Mouse (Mus musculus) MEL (cell line): ENCODE results near the gene Ddx49. TPM values are rescaled to one million over a fixed set of nuclear protein-coding genes. Genes with fewer than 3 reads are reported as not detected.

Source experiments
- DNase-seq: peaks from one replicate; pipeline ENCODE4 v3.0.0; 2011; ENCODE audit warnings: low read depth, low spot score
- H3K27ac ChIP-seq: 2 replicates; pipeline ENCODE4 v1.5.1; 2012; ENCODE audit warnings: low read depth, mild to moderate bottlenecking, control low read depth, low read length, moderate library complexity; ENCODE audit not compliant: control insufficient read depth
- H3K27me3 ChIP-seq, 2 experiments: fragments of 150-350 bp in 1 of 2; sonication (generic) in 1 of 2; 2 replicates each; pipeline ENCODE4 v1.6.1; 2012; ENCODE audit warnings: low read length in 2 of 2, mild to moderate bottlenecking in 2 of 2, improper control_type of control experiment in 1 of 2, moderate library complexity in 1 of 2; ENCODE audit not compliant: insufficient read depth in 2 of 2, control insufficient read depth in 1 of 2
- H3K36me3 ChIP-seq, 2 experiments: 2 replicates each; pipeline ENCODE4 v1.6.1; 2012 to 2014; ENCODE audit warnings: low read length in 2 of 2, improper control_type of control experiment in 1 of 2, inconsistent platforms in 1 of 2, mild to moderate bottlenecking in 1 of 2; ENCODE audit not compliant: insufficient read depth in 2 of 2, control insufficient read depth in 1 of 2
- H3K4me1 ChIP-seq, 2 experiments: fragments of 150-350 bp in 1 of 2; sonication (generic) in 1 of 2; 2 replicates each; pipeline ENCODE4 v1.6.1; 2012; ENCODE audit warnings: low read length in 2 of 2, improper control_type of control experiment in 1 of 2, mild to moderate bottlenecking in 1 of 2; ENCODE audit not compliant: insufficient read depth in 2 of 2, control insufficient read depth in 1 of 2
- H3K4me3 ChIP-seq, 2 experiments: fragments of 150-350 bp in 1 of 2; sonication (generic) in 1 of 2; 2 replicates each; pipeline ENCODE4 v1.5.1; 2012; ENCODE audit warnings: low read depth in 2 of 2, low read length in 2 of 2, mild to moderate bottlenecking in 2 of 2, moderate library complexity in 2 of 2, control low read depth in 1 of 2, improper control_type of control experiment in 1 of 2; ENCODE audit not compliant: control insufficient read depth in 1 of 2, insufficient read depth in 1 of 2
- H3K79me2 ChIP-seq: 2 replicates; pipeline ENCODE4 v1.6.1; 2012; ENCODE audit warnings: mild to moderate bottlenecking, low read length, moderate library complexity; ENCODE audit not compliant: control insufficient read depth, poor library complexity, insufficient read depth
- H3K9ac ChIP-seq: 2 replicates; pipeline ENCODE4 v1.6.1; 2012; ENCODE audit warnings: low read depth, mild to moderate bottlenecking, control low read depth, low read length, moderate library complexity; ENCODE audit not compliant: control insufficient read depth, poor library complexity, severe bottlenecking
- H3K9me3 ChIP-seq: fragments of 150-350 bp; sonication (generic); replicated peaks from 2 replicates; pipeline ENCODE4 v1.6.1; 2012; ENCODE audit warnings: mild to moderate bottlenecking, low read length, improper control_type of control experiment, moderate library complexity; ENCODE audit not compliant: insufficient read depth
- CHD1 ChIP-seq: IDR thresholded peaks from 2 replicates; pipeline ENCODE4 v1.6.1; 2012; ENCODE audit warnings: low read depth, mild to moderate bottlenecking, inconsistent platforms, low read length, improper control_type of control experiment
- CTCF ChIP-seq, 3 experiments: IDR thresholded peaks in 2 of 3; conservative IDR thresholded peaks in 1 of 3; 2 replicates each; pipeline ENCODE4 v1.5.1; 2011 to 2012; ENCODE audit warnings: low read length in 3 of 3, low read depth in 2 of 3, mild to moderate bottlenecking in 2 of 3, improper control_type of control experiment in 1 of 3, inconsistent platforms in 1 of 3, mixed read lengths in 1 of 3, moderate library complexity in 1 of 3; ENCODE audit not compliant: control insufficient read depth in 1 of 3, insufficient read depth in 1 of 3, poor library complexity in 1 of 3, severe bottlenecking in 1 of 3
- ELF1 ChIP-seq: IDR thresholded peaks from 2 replicates; pipeline ENCODE4 v1.6.1; 2014; ENCODE audit warnings: low read depth, mild to moderate bottlenecking, inconsistent platforms, low read length, improper control_type of control experiment, moderate library complexity
- HCFC1 ChIP-seq: IDR thresholded peaks from 2 replicates; pipeline ENCODE4 v1.6.1; 2012; ENCODE audit warnings: low read depth, mild to moderate bottlenecking, inconsistent platforms, low read length, improper control_type of control experiment, moderate library complexity
- MAZ ChIP-seq: IDR thresholded peaks from 2 replicates; pipeline ENCODE4 v1.6.1; 2012; ENCODE audit warnings: low read depth, mild to moderate bottlenecking, inconsistent platforms, low read length, improper control_type of control experiment
- MEF2A ChIP-seq: IDR thresholded peaks from 2 replicates; pipeline ENCODE4 v1.6.1; 2014; ENCODE audit warnings: low read depth, mild to moderate bottlenecking, inconsistent platforms, low read length, improper control_type of control experiment; ENCODE audit not compliant: poor library complexity, insufficient replicate concordance, severe bottlenecking; ENCODE audit errors: extremely low read depth
- MXI1 ChIP-seq: IDR thresholded peaks from 2 replicates; pipeline ENCODE4 v1.6.1; 2011; ENCODE audit warnings: mild to moderate bottlenecking, low read depth, low read length, improper control_type of control experiment
- MYB ChIP-seq: IDR thresholded peaks from 2 replicates; pipeline ENCODE4 v1.6.1; 2011; ENCODE audit warnings: mild to moderate bottlenecking, low read depth, low read length, improper control_type of control experiment
- MYC ChIP-seq: IDR thresholded peaks from 2 replicates; pipeline ENCODE4 v1.6.1; 2011; ENCODE audit warnings: low read depth, mild to moderate bottlenecking, low read length, improper control_type of control experiment, moderate library complexity
- NRF1 ChIP-seq: IDR thresholded peaks from 2 replicates; pipeline ENCODE4 v1.6.1; 2014; ENCODE audit warnings: low read depth, mild to moderate bottlenecking, inconsistent platforms, low read length, improper control_type of control experiment, moderate library complexity; ENCODE audit not compliant: poor library complexity, insufficient read depth, severe bottlenecking
- POLR2A ChIP-seq, 2 experiments: IDR thresholded peaks; 2 replicates each; pipeline ENCODE4 v1.6.1; 2011 to 2012; ENCODE audit warnings: low read length in 2 of 2, mild to moderate bottlenecking in 2 of 2, control low read depth in 1 of 2, improper control_type of control experiment in 1 of 2, low read depth in 1 of 2, moderate library complexity in 1 of 2; ENCODE audit not compliant: control insufficient read depth in 1 of 2, insufficient read depth in 1 of 2, poor library complexity in 1 of 2
- POLR2AphosphoS2 ChIP-seq: IDR thresholded peaks from 2 replicates; pipeline ENCODE4 v1.6.1; 2011; ENCODE audit warnings: low read length, improper control_type of control experiment
- POLR2AphosphoS5 ChIP-seq: IDR thresholded peaks from 2 replicates; pipeline ENCODE4 v1.6.1; 2012; ENCODE audit warnings: low read depth, borderline replicate concordance, mild to moderate bottlenecking, inconsistent platforms, low read length, moderate library complexity, mixed read lengths
- RAD21 ChIP-seq: IDR thresholded peaks from 2 replicates; pipeline ENCODE4 v1.6.1; 2011; ENCODE audit warnings: mild to moderate bottlenecking, low read depth, low read length, improper control_type of control experiment
- SMC3 ChIP-seq: IDR thresholded peaks from 2 replicates; pipeline ENCODE4 v1.6.1; 2011; ENCODE audit warnings: low read depth, low read length, improper control_type of control experiment
- TAL1 ChIP-seq: IDR thresholded peaks from 2 replicates; pipeline ENCODE4 v1.6.1; 2012; ENCODE audit warnings: mild to moderate bottlenecking, inconsistent platforms, low read length, moderate library complexity, mixed read lengths
- TBP ChIP-seq: IDR thresholded peaks from 2 replicates; pipeline ENCODE4 v1.8.0; 2011; ENCODE audit warnings: low read depth, low read length, improper control_type of control experiment
- TCF12 ChIP-seq: IDR thresholded peaks from 2 replicates; pipeline ENCODE4 v1.6.1; 2014; ENCODE audit warnings: low read depth, mild to moderate bottlenecking, inconsistent platforms, low read length, improper control_type of control experiment, moderate library complexity
- UBTF ChIP-seq: IDR thresholded peaks from 2 replicates; pipeline ENCODE4 v1.6.1; 2012; ENCODE audit warnings: low read depth, mild to moderate bottlenecking, inconsistent platforms, low read length, improper control_type of control experiment, moderate library complexity, borderline replicate concordance; ENCODE audit not compliant: insufficient read depth
- USF2 ChIP-seq, 2 experiments: IDR thresholded peaks; 2 replicates each; pipeline ENCODE4 v1.6.1; 2011 to 2012; ENCODE audit warnings: improper control_type of control experiment in 2 of 2, low read length in 2 of 2, borderline replicate concordance in 1 of 2, inconsistent platforms in 1 of 2, low read depth in 1 of 2, mild to moderate bottlenecking in 1 of 2; ENCODE audit not compliant: insufficient read depth in 1 of 2
- ZMIZ1 ChIP-seq: IDR thresholded peaks from 2 replicates; pipeline ENCODE4 v1.6.1; 2012; ENCODE audit warnings: low read depth, mild to moderate bottlenecking, inconsistent platforms, low read length, improper control_type of control experiment, moderate library complexity
- ZNF384 ChIP-seq: IDR thresholded peaks from 2 replicates; pipeline ENCODE4 v1.6.1; 2012; ENCODE audit warnings: low read depth, mild to moderate bottlenecking, inconsistent platforms, low read length, improper control_type of control experiment
- polyA plus RNA-seq, 2 experiments: library from polyadenylated mRNA; stranded (reverse) in 1 of 2; unstranded in 1 of 2; fragments of >175 nt in 1 of 2; fragments of >200 nt in 1 of 2; gene quantifications; 2 replicates each; pipeline versions ENCODE4 v1.2.1 to v1.2.4; 2012; ENCODE audit warnings: low replicate concordance in 2 of 2, low read depth in 1 of 2; ENCODE audit not compliant: insufficient read length in 2 of 2, insufficient read depth in 1 of 2, missing spikeins in 1 of 2
- total RNA-seq: library from RNA; depleted of rRNA; stranded (reverse); fragments of 300-350 nt; gene quantifications from 2 replicates; pipeline ENCODE4 v1.2.3, GENCODE M21; 2012

The Ddx49 gene
- total and polyA plus RNA-seq, 3 experiments = 102 to 116 TPM; not detected in 1

GRCm38 (mm10) chr8:70272949-70273348 is 29.3 kb downstream of the Ddx49 start (continued):
- TF ChIP-seq NRF1 (no peak), CTCF (IDR thresholded peaks at IDR 0.05 in 2 of 3, conservative IDR thresholded peaks at IDR 0.05 in 1 of 3; ENCODE audit: control insufficient read depth in 1 of 3, insufficient read depth in 1 of 3, low read depth in 2 of 3, low read length in 3 of 3, poor library complexity in 1 of 3, severe bottlenecking in 1 of 3) (no peak), MYB (no peak), MXI1 (no peak), TAL1 (no peak), MYC (no peak), ZMIZ1 (no peak), USF2 (IDR thresholded peaks at IDR 0.05; ENCODE audit: borderline replicate concordance in 1 of 2, insufficient read depth in 1 of 2, low read depth in 1 of 2, low read length in 2 of 2) (no peak), POLR2A (IDR thresholded peaks at IDR 0.05; ENCODE audit: control insufficient read depth in 1 of 2, insufficient read depth in 1 of 2, low read depth in 1 of 2, low read length in 2 of 2, poor library complexity in 1 of 2) (no peak), TCF12 (no peak), ELF1 (peak; percentile 39; the same call in 1 of the 2 replicates), HCFC1 (0 out of 2 replicates have a peak, but pooled peaks have one; percentile 19), POLR2AphosphoS5 (no peak), CHD1 (no peak), MAZ (no peak), UBTF (no peak), TBP (no peak)
- TF ChIP-seq, all 39 proteins: peak for 5

- no peak overlapping the region for H3K4me3 ChIP-seq
- no peaks in the 10 kb centered on the region for H3K9me3 ChIP-seq
- no peak overlapping the region for H3K27ac ChIP-seq
- TF ChIP-seq MEF2A = no peak
- TF ChIP-seq POLR2AphosphoS2 = no peak; the same call in 1 of the 2 replicates
- peak; percentile 9 for TF ChIP-seq RAD21
- TF ChIP-seq SMC3 = 0 out of 2 replicates have a peak, but pooled peaks have one; percentile 15
- peak; percentile 50 to 72 (median 61) for TF ChIP-seq CTCF (IDR thresholded peaks at IDR 0.05 in 2 of 3, conservative IDR thresholded peaks at IDR 0.05 in 1 of 3; ENCODE audit: control insufficient read depth in 1 of 3, insufficient read depth in 1 of 3, low read depth in 2 of 3, low read length in 3 of 3, poor library complexity in 1 of 3, severe bottlenecking in 1 of 3)
- TF ChIP-seq ZNF384 = no peak
- no peak for TF ChIP-seq ELF1
- no peaks in the 10 kb centered on the region for H3K79me2 ChIP-seq
- peaks cover 13 to 20% of the 10 kb centered on the region in 2 experiments for H3K4me1 ChIP-seq
- no peaks in the 10 kb centered on the region for H3K27me3 ChIP-seq
- H3K9ac ChIP-seq = no peak overlapping the region
- DNase-seq = peak; percentile 32
- peaks cover 0 to 10% of the 10 kb centered on the region in 2 experiments; a peak in 2 of 4 replicates for H3K36me3 ChIP-seq
Measured at GRCm38 (mm10) chr8:70268799-70269565, 33.3 kb downstream of the Ddx49 start.
